Mouse (Mus musculus): ENCODE results near the gene Hsdl1.

- no peak for TF ChIP-seq CTCF (IDR thresholded peaks at IDR 0.05; ENCODE audit: control insufficient read depth, insufficient read depth, low read length)
- no peak for TF ChIP-seq POLR2A (IDR thresholded peaks at IDR 0.05; ENCODE audit: borderline replicate concordance, control insufficient read depth, low read depth, low read length)
Measured at GRCm38 (mm10) chr8:119515767-119516166, 59.2 kb downstream of the Hsdl1 start.

Data from bone marrow, adult 2 months (tissue).